Mouse (Mus musculus): ENCODE results near the gene Aida. TPM values are rescaled to one million over a fixed set of nuclear protein-coding genes. Genes with fewer than 3 reads are reported as not detected.
"Not testable (repeated sequence)": the region's sequence is repeated elsewhere in the genome, so short reads cannot be mapped to it uniquely, and the experiment has no call there.

The Aida gene
- total and polyA plus RNA-seq, 3 experiments: 17.7 to 36.0 TPM; not detected in 1

DNA sequence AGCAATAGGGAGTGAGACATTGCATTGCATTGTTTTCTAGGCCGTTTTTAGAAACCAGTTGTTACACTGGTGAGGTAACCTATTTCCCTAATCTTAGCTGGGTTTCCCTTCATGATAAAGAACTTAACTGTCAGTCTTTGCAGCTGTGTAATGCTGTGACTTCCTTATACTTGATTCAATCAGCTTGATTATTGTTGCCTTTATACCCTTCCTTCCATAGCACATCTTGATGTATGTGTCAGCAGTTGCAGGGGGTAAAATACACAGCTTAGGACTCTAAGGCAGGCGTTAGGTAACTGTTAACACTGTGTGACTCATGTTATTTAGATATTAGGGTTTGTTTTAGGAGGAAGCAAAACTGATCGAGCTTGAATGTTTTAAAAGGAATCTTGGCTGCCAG lies 24.3 kb downstream of the Aida start:
- Histone ChIP-seq H3K4me3 (ENCODE audit: control insufficient read depth in 1 of 2, insufficient read depth in 1 of 2, low read depth in 2 of 2, low read length in 2 of 2) (no peak overlapping the region), H3K36me3 (ENCODE audit: control insufficient read depth in 1 of 2, insufficient read depth in 2 of 2, low read length in 2 of 2) (peaks cover 22 to 26% of the 10 kb centered on the region in 2 experiments), H3K9me3 (replicated peaks; ENCODE audit: insufficient read depth, low read length) (no peaks in the 10 kb centered on the region), H3K4me1 (ENCODE audit: control insufficient read depth in 1 of 2, insufficient read depth in 2 of 2, low read length in 2 of 2) (peaks cover 6 to 15% of the 10 kb centered on the region in 2 experiments), H3K9ac (ENCODE audit: control insufficient read depth, low read depth, low read length, poor library complexity, severe bottlenecking) (no peak overlapping the region), H3K27ac (ENCODE audit: control insufficient read depth, low read depth, low read length) (peak overlapping the region; percentile 68), H3K27me3 (ENCODE audit: control insufficient read depth in 1 of 2, insufficient read depth in 2 of 2, low read length in 2 of 2) (no peaks in the 10 kb centered on the region), H3K79me2 (ENCODE audit: control insufficient read depth, insufficient read depth, low read length, poor library complexity) (no peaks in the 10 kb centered on the region)
- peak; percentile 76 to 90 for TF ChIP-seq EP300 (IDR thresholded peaks at IDR 0.05; ENCODE audit: low read depth in 1 of 2, low read length in 2 of 2)
- TF ChIP-seq MXI1 (IDR thresholded peaks at IDR 0.05; ENCODE audit: low read depth, low read length): peak; percentile 48; the same call in 1 of the 2 replicates
- TF ChIP-seq RCOR1 (IDR thresholded peaks at IDR 0.05; ENCODE audit: low read depth, low read length): peak; percentile 85; the same call in 1 of the 2 replicates
- no peak for TF ChIP-seq KAT2A (conservative IDR thresholded peaks at IDR 0.05; ENCODE audit: low read depth, low read length)
- TF ChIP-seq UBTF (IDR thresholded peaks at IDR 0.05; ENCODE audit: borderline replicate concordance, insufficient read depth, low read depth, low read length): no peak
- TF ChIP-seq MEF2A (IDR thresholded peaks at IDR 0.05; ENCODE audit: extremely low read depth, insufficient replicate concordance, low read depth, low read length, poor library complexity, severe bottlenecking): 0 out of 2 replicates have a peak, but pooled peaks have one; percentile 43
- 0 out of 2 replicates have a peak, but pooled peaks have one; percentile 32 for TF ChIP-seq ELF1 (IDR thresholded peaks at IDR 0.05; ENCODE audit: low read depth, low read length)
- TF ChIP-seq ZKSCAN1 (IDR thresholded peaks at IDR 0.05; ENCODE audit: low read depth, low read length): no peak
- peak; percentile 85 for TF ChIP-seq MYB (IDR thresholded peaks at IDR 0.05; ENCODE audit: low read depth, low read length)
- peak; percentile 83 for TF ChIP-seq SIN3A (IDR thresholded peaks at IDR 0.05; ENCODE audit: low read length)
- no peak for TF ChIP-seq HCFC1 (IDR thresholded peaks at IDR 0.05; ENCODE audit: low read depth, low read length)
- peak; percentile 80 for TF ChIP-seq TCF12 (IDR thresholded peaks at IDR 0.05; ENCODE audit: low read depth, low read length)
- no peak for TF ChIP-seq USF2 (IDR thresholded peaks at IDR 0.05; ENCODE audit: borderline replicate concordance in 1 of 2, insufficient read depth in 1 of 2, low read depth in 1 of 2, low read length in 2 of 2)
- TF ChIP-seq ETS1 (IDR thresholded peaks at IDR 0.05; ENCODE audit: low read depth, low read length): peak; percentile 99
- peak; percentile 82 for TF ChIP-seq GATA1 (IDR thresholded peaks at IDR 0.05; ENCODE audit: low read depth, low read length)
- no peak for TF ChIP-seq TBP (IDR thresholded peaks at IDR 0.05; ENCODE audit: low read depth, low read length)
- DNase-seq (ENCODE audit: low read depth, low spot score): peak; percentile 70

GRCm38 (mm10) chr1:183322496-183322895 lies 26.1 kb downstream of the Aida start:
- H3K79me2 ChIP-seq (ENCODE audit: control insufficient read depth, insufficient read depth, low read length, poor library complexity); H3K27ac ChIP-seq (ENCODE audit: control insufficient read depth, low read depth, low read length); H3K9ac ChIP-seq (ENCODE audit: control insufficient read depth, low read depth, low read length, poor library complexity, severe bottlenecking); H3K9me3 ChIP-seq (replicated peaks; ENCODE audit: insufficient read depth, low read length); DNase-seq (ENCODE audit: low read depth, low spot score); H3K27me3 ChIP-seq (ENCODE audit: control insufficient read depth in 1 of 2, insufficient read depth in 2 of 2, low read length in 2 of 2); H3K4me3 ChIP-seq (ENCODE audit: control insufficient read depth in 1 of 2, insufficient read depth in 1 of 2, low read depth in 2 of 2, low read length in 2 of 2): not testable (repeated sequence)
- Histone ChIP-seq H3K4me1 (ENCODE audit: control insufficient read depth in 1 of 2, insufficient read depth in 2 of 2, low read length in 2 of 2) (peaks cover 6 to 15% of the 10 kb centered on the region in 2 experiments), H3K36me3 (ENCODE audit: control insufficient read depth in 1 of 2, insufficient read depth in 2 of 2, low read length in 2 of 2) (peaks cover 22 to 27% of the 10 kb centered on the region in 2 experiments)

All from MEL (cell line).